Mouse (Mus musculus) erythroblast, embryonic 14.5 days (primary cell): Measurements from ENCODE around the gene Gpt2. TPM values are rescaled to one million over a fixed set of nuclear protein-coding genes. Genes with fewer than 3 reads are reported as not detected.

ENCODE experiments used
- H3K27me3 ChIP-seq: 2 replicates; pipeline ENCODE4 v1.6.1; 2012; ENCODE audit warnings: inconsistent platforms; ENCODE audit not compliant: control insufficient read depth
- H3K36me3 ChIP-seq: 2 replicates; pipeline ENCODE4 v1.6.1; 2012; ENCODE audit warnings: mild to moderate bottlenecking, inconsistent platforms; ENCODE audit not compliant: control insufficient read depth
- H3K4me1 ChIP-seq: 2 replicates; pipeline ENCODE4 v1.6.1; 2012; ENCODE audit warnings: inconsistent platforms; ENCODE audit not compliant: control insufficient read depth
- H3K4me3 ChIP-seq: replicated peaks from 2 replicates; pipeline ENCODE3; 2012; ENCODE audit warnings: moderate library complexity, mild to moderate bottlenecking, inconsistent platforms
- H3K9me3 ChIP-seq: 2 replicates; pipeline ENCODE4 v1.6.1; 2012; ENCODE audit warnings: low read length, inconsistent platforms, mixed read lengths; ENCODE audit not compliant: control insufficient read depth
- GATA1 ChIP-seq: IDR thresholded peaks from 2 replicates; pipeline ENCODE4 v1.6.1; 2012; ENCODE audit warnings: low read length, inconsistent platforms, mixed read lengths
- TAL1 ChIP-seq: IDR thresholded peaks from 3 replicates; pipeline ENCODE4 v1.6.1; 2012; ENCODE audit warnings: low read length, inconsistent platforms, mixed read lengths
- polyA plus RNA-seq: library from polyadenylated mRNA; stranded (reverse); fragments of >175 nt; gene quantifications from 2 replicates; pipeline ENCODE4 v1.2.3, GENCODE M21; 2012

Gpt2 gene
- polyA plus RNA-seq, 1 experiment, result not detected

GRCm38 (mm10) chr8:85460804-85461203 lies 31.6 kb upstream of the Gpt2 start:
- Histone ChIP-seq H3K4me1 (peaks cover 5% of the 10 kb centered on the region), H3K9me3 (no peaks in the 10 kb centered on the region), H3K36me3 (no peaks in the 10 kb centered on the region), H3K4me3 (no peak overlapping the region), H3K27me3 (no peaks in the 10 kb centered on the region)
- no peak for TF ChIP-seq TAL1
- TF ChIP-seq GATA1, result no peak

GRCm38 (mm10) chr8:85461377-85461776 lies 31.0 kb upstream of the Gpt2 start:
- H3K4me1 ChIP-seq, result peaks cover 3% of the 10 kb centered on the region
- no peak overlapping the region for H3K4me3 ChIP-seq
- TF ChIP-seq GATA1, result no peak
- TF ChIP-seq TAL1, result no peak
- H3K9me3 ChIP-seq, result no peaks in the 10 kb centered on the region
- no peaks in the 10 kb centered on the region for H3K27me3 ChIP-seq
- H3K36me3 ChIP-seq, result no peaks in the 10 kb centered on the region

GRCm38 (mm10) chr8:85462441-85462840 lies 29.9 kb upstream of the Gpt2 start:
- Histone ChIP-seq H3K4me1 (peaks cover 3% of the 10 kb centered on the region), H3K27me3 (no peaks in the 10 kb centered on the region), H3K9me3 (no peaks in the 10 kb centered on the region), H3K4me3 (no peak overlapping the region), H3K36me3 (no peaks in the 10 kb centered on the region)
- TF ChIP-seq GATA1, result no peak
- no peak for TF ChIP-seq TAL1

- Histone ChIP-seq H3K9me3 (no peaks in the 10 kb centered on the region), H3K4me3 (no peak overlapping the region), H3K4me1 (peaks cover 3% of the 10 kb centered on the region), H3K36me3 (no peaks in the 10 kb centered on the region), H3K27me3 (no peaks in the 10 kb centered on the region)
- TF ChIP-seq GATA1 (no peak), TAL1 (no peak)
These were observed 28.1 kb upstream of the Gpt2 start for GRCm38 (mm10) chr8:85464316-85464715.

- Histone ChIP-seq H3K36me3 (no peaks in the 10 kb centered on the region), H3K4me3 (no peak overlapping the region), H3K4me1 (peaks cover 2% of the 10 kb centered on the region; the same call in 1 of the 2 replicates), H3K27me3 (no peaks in the 10 kb centered on the region), H3K9me3 (no peaks in the 10 kb centered on the region)
- no peak for TF ChIP-seq GATA1
- no peak for TF ChIP-seq TAL1
These were observed 26.3 kb upstream of the Gpt2 start for GRCm38 (mm10) chr8:85466056-85466455.

- H3K27me3 ChIP-seq, result no peaks in the 10 kb centered on the region
- no peaks in the 10 kb centered on the region for H3K36me3 ChIP-seq
- no peaks in the 10 kb centered on the region for H3K4me1 ChIP-seq
- H3K4me3 ChIP-seq, result no peak overlapping the region
- H3K9me3 ChIP-seq, result no peaks in the 10 kb centered on the region
- TF ChIP-seq TAL1 (no peak), GATA1 (no peak)
These were observed 21.6 kb upstream of the Gpt2 start for GRCm38 (mm10) chr8:85470753-85471152.

GRCm38 (mm10) chr8:85472800-85473199 lies 19.6 kb upstream of the Gpt2 start:
- H3K4me1 ChIP-seq, result no peaks in the 10 kb centered on the region
- no peaks in the 10 kb centered on the region for H3K27me3 ChIP-seq
- TF ChIP-seq GATA1, result no peak
- TF ChIP-seq TAL1, result no peak
- no peak overlapping the region for H3K4me3 ChIP-seq
- no peaks in the 10 kb centered on the region for H3K36me3 ChIP-seq
- H3K9me3 ChIP-seq, result no peaks in the 10 kb centered on the region

GRCm38 (mm10) chr8:85473246-85473645 lies 19.1 kb upstream of the Gpt2 start:
- Histone ChIP-seq H3K9me3 (no peaks in the 10 kb centered on the region), H3K27me3 (no peaks in the 10 kb centered on the region), H3K4me3 (no peak overlapping the region), H3K4me1 (no peaks in the 10 kb centered on the region), H3K36me3 (no peaks in the 10 kb centered on the region)
- no peak for TF ChIP-seq TAL1
- no peak for TF ChIP-seq GATA1

GRCm38 (mm10) chr8:85474924-85475323 lies 17.5 kb upstream of the Gpt2 start:
- TF ChIP-seq GATA1, result no peak
- TF ChIP-seq TAL1, result no peak
- H3K27me3 ChIP-seq, result no peaks in the 10 kb centered on the region
- no peak overlapping the region for H3K4me3 ChIP-seq
- H3K4me1 ChIP-seq, result no peaks in the 10 kb centered on the region
- H3K36me3 ChIP-seq, result no peaks in the 10 kb centered on the region
- no peaks in the 10 kb centered on the region for H3K9me3 ChIP-seq

- Histone ChIP-seq H3K9me3 (no peaks in the 10 kb centered on the region), H3K4me3 (no peak overlapping the region), H3K4me1 (peaks cover 5% of the 10 kb centered on the region; the same call in 1 of the 2 replicates), H3K36me3 (no peaks in the 10 kb centered on the region), H3K27me3 (no peaks in the 10 kb centered on the region)
- TF ChIP-seq GATA1 (no peak), TAL1 (no peak)
These were observed 15.3 kb upstream of the Gpt2 start for GRCm38 (mm10) chr8:85476970-85477545.
